Mouse (Mus musculus) retina, embryonic 14.5 days (tissue): ENCODE results near the gene 2310030G06Rik.

Experiments
- DNase-seq: peaks from one replicate; pipeline ENCODE4 v3.0.0-alpha.2; 2015; ENCODE audit warnings: low spot score

Gene 2310030G06Rik

GRCm38 (mm10) chr9:50700921-50701691, 45.2 kb downstream of the 2310030G06Rik start:
- DNase-seq, result peak; percentile 19

- peak; percentile 57 for DNase-seq
Measured at GRCm38 (mm10) chr9:50698418-50699409, 47.6 kb downstream of the 2310030G06Rik start.

GRCm38 (mm10) chr9:50697706-50698041, 48.7 kb downstream of the 2310030G06Rik start:
- peak; percentile 78 for DNase-seq

- no peak for DNase-seq
Measured at GRCm38 (mm10) chr9:50696851-50697705, 49.3 kb downstream of the 2310030G06Rik start.

- no peak for DNase-seq
Measured at GRCm38 (mm10) chr9:50695153-50695552, 51.2 kb downstream of the 2310030G06Rik start.

- DNase-seq, result peak; percentile 60
Measured at GRCm38 (mm10) chr9:50693631-50694030, 52.7 kb downstream of the 2310030G06Rik start.

- no peak for DNase-seq
Measured at GRCm38 (mm10) chr9:50692626-50693580, 53.4 kb downstream of the 2310030G06Rik start.
